Mouse (Mus musculus) ES-E14 (cell line): ENCODE measurements at regions not wholly inside any gene's neighbourhood (a gene's known extent, or its start where the extent isn't known, plus 50 kb on each side); places are given as distances from the start of the nearest gene placed in this dataset.
A peak's percentile ranks its signal among the peaks of the same experiment; 100 is the strongest.

Experiments used
- DNase-seq: peaks from one replicate; pipeline ENCODE4 v3.0.0-alpha.2; 2013; ENCODE audit warnings: low read depth, low spot score
- H3K27ac ChIP-seq: 2 replicates; pipeline ENCODE4 v1.5.1; 2012; ENCODE audit warnings: low read depth, mild to moderate bottlenecking, low read length, moderate library complexity, mixed read lengths; ENCODE audit not compliant: poor library complexity, insufficient read depth, severe bottlenecking
- H3K36me3 ChIP-seq: 2 replicates; pipeline ENCODE4 v1.6.1; 2012; ENCODE audit warnings: mild to moderate bottlenecking, low read length, moderate library complexity, mixed read lengths; ENCODE audit not compliant: control insufficient read depth, poor library complexity, insufficient read depth, severe bottlenecking
- H3K4me1 ChIP-seq, 2 experiments: fragments of 150-350 bp in 1 of 2; sonication (generic) in 1 of 2; 2 replicates each; pipeline ENCODE4 v1.6.1; 2012; ENCODE audit warnings: low read length in 2 of 2, mild to moderate bottlenecking in 1 of 2, mixed read lengths in 1 of 2; ENCODE audit not compliant: control insufficient read depth in 2 of 2, insufficient read depth in 2 of 2, poor library complexity in 1 of 2
- H3K4me3 ChIP-seq, 2 experiments: fragments of 150-350 bp in 1 of 2; sonication (generic) in 1 of 2; 2 replicates each; pipeline ENCODE4 v1.5.1; 2012; ENCODE audit warnings: low read length in 2 of 2, low read depth in 1 of 2, mild to moderate bottlenecking in 1 of 2, mixed read lengths in 1 of 2; ENCODE audit not compliant: insufficient read depth in 1 of 2, poor library complexity in 1 of 2, severe bottlenecking in 1 of 2
- H3K9ac ChIP-seq: 2 replicates; pipeline ENCODE4 v1.6.1; 2012; ENCODE audit warnings: low read depth, mild to moderate bottlenecking, low read length, mixed read lengths; ENCODE audit not compliant: poor library complexity, insufficient read depth, severe bottlenecking
- H3K9me3 ChIP-seq: fragments of 150-350 bp; sonication (generic); 2 replicates; pipeline ENCODE4 v1.6.1; 2012; ENCODE audit warnings: low read depth, mild to moderate bottlenecking, low read length; ENCODE audit not compliant: control insufficient read depth, insufficient read depth
- CHD2 ChIP-seq: IDR thresholded peaks from 2 replicates; pipeline ENCODE4 v1.6.1; 2014; ENCODE audit warnings: mild to moderate bottlenecking, low read depth, low read length, inconsistent platforms
- HCFC1 ChIP-seq: IDR thresholded peaks from 2 replicates; pipeline ENCODE4 v1.6.1; 2012; ENCODE audit warnings: low read length, inconsistent platforms, borderline replicate concordance; ENCODE audit not compliant: insufficient read depth
- MAFK ChIP-seq: IDR thresholded peaks from 2 replicates; pipeline ENCODE4 v1.6.1; 2014; ENCODE audit warnings: mild to moderate bottlenecking, low read depth, low read length, inconsistent platforms; ENCODE audit not compliant: insufficient read depth
- ZC3H11A ChIP-seq: IDR thresholded peaks from 2 replicates; pipeline ENCODE4 v1.6.1; 2012; ENCODE audit warnings: low read depth, mild to moderate bottlenecking, inconsistent platforms, low read length, borderline replicate concordance
- ZNF384 ChIP-seq: IDR thresholded peaks from 2 replicates; pipeline ENCODE4 v1.6.1; 2012; ENCODE audit warnings: low read depth, low read length, inconsistent platforms
- in situ Hi-C, 2 experiments: fragments of 600-800 bp; cut with MboI; formaldehyde crosslinking; loops; one replicate each; pipeline ENCODE4 v1.15.1; 2025; ENCODE audit warnings: low sequenced_read_pairs in 2 of 2, inconsistent platforms in 1 of 2; ENCODE audit not compliant: unreplicated experiment in 2 of 2

DNA sequence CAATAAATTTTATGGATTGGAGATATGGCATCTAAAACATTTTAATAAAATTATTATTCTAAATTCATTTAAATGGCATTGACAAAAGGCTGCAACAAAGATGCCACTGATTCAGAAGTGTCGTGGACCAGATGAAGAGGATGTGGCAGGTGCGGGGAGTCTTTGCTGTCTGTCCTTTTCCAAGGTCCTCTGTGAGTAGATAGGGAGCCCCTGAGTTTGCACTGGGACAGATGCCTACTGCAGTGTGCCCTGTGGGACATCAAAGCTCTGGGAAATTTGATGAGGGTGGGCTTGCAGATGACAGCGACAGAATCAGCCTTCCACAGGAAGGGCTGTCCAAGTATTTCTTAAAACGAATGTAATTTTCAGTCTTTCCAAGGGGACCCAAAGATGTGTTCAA lies 541.2 kb downstream of the Bcl11a start:
- TF ChIP-seq CHD2: no peak
- TF ChIP-seq ZNF384: no peak
- TF ChIP-seq ZC3H11A: no peak
- no peak for TF ChIP-seq HCFC1
- TF ChIP-seq MAFK: no peak
- no peak for DNase-seq
- Histone ChIP-seq H3K4me1 (no peaks in the 10 kb centered on the region), H3K36me3 (no peaks in the 10 kb centered on the region), H3K27ac (no peak overlapping the region), H3K9ac (no peak overlapping the region), H3K9me3 (no peaks in the 10 kb centered on the region), H3K4me3 (no peak overlapping the region)
- in situ Hi-C loops: no loop called here

DNA sequence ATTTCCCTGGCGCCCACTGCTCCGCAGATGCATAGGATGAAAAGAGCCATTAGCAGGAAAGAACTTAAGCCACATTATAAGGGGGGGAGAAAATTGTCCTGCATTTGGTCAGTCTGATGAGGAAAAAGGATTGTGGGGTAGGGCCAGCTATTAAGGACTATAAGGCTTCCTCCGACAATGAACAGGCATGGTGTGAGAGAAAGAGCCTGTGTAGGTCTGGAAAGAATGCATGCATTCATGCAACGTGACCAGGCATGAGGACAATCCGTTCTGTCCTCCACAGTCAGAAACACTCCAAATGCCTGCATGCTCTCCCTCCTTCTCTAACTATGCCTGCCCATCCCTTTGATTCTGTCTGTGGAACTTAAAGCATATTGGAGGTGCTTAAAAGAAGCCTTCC lies 550.8 kb downstream of the Bcl11a start:
- DNase-seq: no peak
- Histone ChIP-seq H3K9ac (no peak overlapping the region), H3K4me3 (no peak overlapping the region), H3K36me3 (no peaks in the 10 kb centered on the region), H3K27ac (no peak overlapping the region), H3K9me3 (no peaks in the 10 kb centered on the region), H3K4me1 (peaks cover 3 to 4% of the 10 kb centered on the region in 2 experiments; a peak in 2 of 4 replicates)
- in situ Hi-C loops: no loop called here
- TF ChIP-seq CHD2 (no peak), ZC3H11A (no peak), HCFC1 (no peak), MAFK (no peak)

DNA sequence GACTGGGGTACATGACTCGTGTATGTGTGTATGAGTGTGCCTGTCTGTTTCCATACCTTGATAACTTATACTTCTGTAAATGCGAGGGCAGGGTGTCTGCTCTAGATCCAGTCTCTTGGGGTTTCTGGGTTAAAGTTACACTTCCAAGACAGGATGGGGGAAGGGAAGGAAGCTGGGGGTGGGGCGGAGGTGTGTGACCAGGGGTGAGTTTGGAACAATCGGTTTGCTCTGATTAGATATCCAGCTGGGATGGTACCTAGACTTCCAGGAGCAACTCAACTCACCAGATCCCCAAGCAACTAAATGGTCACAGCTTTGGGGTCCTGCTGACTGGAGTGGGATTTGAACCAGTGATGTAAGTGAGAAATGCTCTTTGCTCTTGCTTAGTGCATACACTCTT lies 551.6 kb downstream of the Bcl11a start:
- DNase-seq: no peak
- Histone ChIP-seq H3K9ac (no peak overlapping the region), H3K36me3 (no peaks in the 10 kb centered on the region), H3K4me3 (no peak overlapping the region), H3K4me1 (peaks cover 3 to 4% of the 10 kb centered on the region in 2 experiments; a peak in 2 of 4 replicates), H3K9me3 (no peaks in the 10 kb centered on the region), H3K27ac (no peak overlapping the region)
- no peak for TF ChIP-seq HCFC1
- TF ChIP-seq ZNF384: no peak
- no peak for TF ChIP-seq MAFK
- TF ChIP-seq ZC3H11A: no peak
- TF ChIP-seq CHD2: no peak
- in situ Hi-C loops: no loop called here

DNA sequence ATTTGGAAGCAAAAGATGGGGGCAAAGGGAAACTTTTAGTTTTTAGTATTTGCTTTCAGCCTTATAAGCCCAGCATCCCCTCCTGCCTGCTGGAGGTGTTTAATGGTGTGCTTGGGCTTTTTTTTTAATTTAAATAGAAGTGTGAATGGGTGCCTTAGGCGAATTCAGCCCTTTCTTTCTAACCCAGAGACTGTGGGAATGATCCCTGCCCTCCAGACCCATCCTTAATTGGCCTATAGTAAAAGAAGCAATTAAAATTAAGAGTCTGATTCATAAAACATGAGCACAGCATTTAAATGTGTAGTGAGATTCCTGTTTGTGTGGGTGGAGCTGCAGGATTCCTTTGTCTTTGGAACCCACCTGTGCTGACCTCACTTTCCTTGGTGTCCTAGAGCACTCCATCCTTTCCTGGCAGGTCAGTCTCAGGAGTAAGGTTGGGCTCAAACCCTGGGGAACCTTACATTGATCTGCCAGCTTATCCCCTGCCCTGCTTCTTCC lies 552.6 kb downstream of the Bcl11a start:
- no peak overlapping the region for H3K9ac ChIP-seq
- TF ChIP-seq ZNF384 (no peak), MAFK (no peak), ZC3H11A (no peak), CHD2 (no peak), HCFC1 (no peak)
- DNase-seq: peak; percentile 28
- H3K9me3 ChIP-seq: no peaks in the 10 kb centered on the region
- no peak overlapping the region for H3K4me3 ChIP-seq
- peaks cover 3 to 4% of the 10 kb centered on the region in 2 experiments; a peak in 2 of 4 replicates for H3K4me1 ChIP-seq
- in situ Hi-C loops: no loop called here
- H3K27ac ChIP-seq: no peak overlapping the region
- H3K36me3 ChIP-seq: no peaks in the 10 kb centered on the region

DNA sequence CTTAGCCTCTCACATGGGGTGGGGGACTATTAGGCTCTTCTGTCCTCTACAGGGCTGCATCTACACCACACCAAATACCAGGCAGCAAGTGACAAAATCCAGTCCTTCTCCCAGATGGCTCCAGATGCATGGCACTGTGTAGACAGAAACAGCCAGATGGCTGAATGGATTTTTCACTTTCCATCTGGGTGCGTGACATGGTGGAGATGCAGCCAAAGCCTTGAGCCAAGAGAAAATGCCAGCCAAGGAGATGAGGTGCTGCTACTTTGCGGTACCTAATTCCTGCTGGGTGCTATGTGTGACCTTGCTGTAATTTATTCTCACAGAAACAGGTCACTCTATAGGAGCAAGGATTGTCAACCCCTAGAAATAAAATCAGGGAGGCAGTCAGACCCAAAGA lies 553.8 kb downstream of the Bcl11a start:
- H3K36me3 ChIP-seq: no peaks in the 10 kb centered on the region
- no peak for TF ChIP-seq HCFC1
- TF ChIP-seq CHD2: no peak
- TF ChIP-seq ZC3H11A: no peak
- TF ChIP-seq ZNF384: no peak
- TF ChIP-seq MAFK: no peak
- H3K9ac ChIP-seq: no peak overlapping the region
- no peaks in the 10 kb centered on the region for H3K9me3 ChIP-seq
- in situ Hi-C loops: no loop called here
- peaks cover 3 to 4% of the 10 kb centered on the region in 2 experiments; a peak in 2 of 4 replicates for H3K4me1 ChIP-seq
- DNase-seq: no peak
- H3K4me3 ChIP-seq: no peak overlapping the region
- H3K27ac ChIP-seq: no peak overlapping the region
